ENCODE assay signal across 20 mouse cellular contexts in genomic region chr3:69429319-69429718, GRCm38 (mm10).
DNase-seq lines count a peak whose midpoint lies in the region; ATAC-seq and TF ChIP-seq lines count a peak whose summit lies in the region.
"Had no signal": no experiment of that assay in that cellular context is flagged by ENCODE, and none has a peak within 500 bp of the region (broad histone marks: within the 10 kb centered on the region; RNA-seq: fewer than 3 reads in every experiment).

No protein-coding gene starts in this region.

- H3K9me3 ChIP-seq in liver, embryonic 11.5 days (ENCODE audit: control insufficient read depth, low read length), result no peaks in the 10 kb centered on the region
- H3K9me3 ChIP-seq in liver, embryonic 16.5 days (replicated peaks; ENCODE audit: control insufficient read depth, low read length), result no peaks in the 10 kb centered on the region
- H3K9me3 ChIP-seq: limb, embryonic 13.5 days; midbrain, embryonic 12.5 days; neural tube, embryonic 13.5 days had no signal

- H3K36me3 ChIP-seq in liver, embryonic 11.5 days (ENCODE audit: control insufficient read depth, insufficient read depth, low read length), result no peaks in the 10 kb centered on the region
- H3K36me3 ChIP-seq in liver, embryonic 16.5 days (ENCODE audit: control insufficient read depth, insufficient read depth), result no peaks in the 10 kb centered on the region
- H3K36me3 ChIP-seq: limb, embryonic 13.5 days; midbrain, embryonic 12.5 days; neural tube, embryonic 13.5 days had no signal

- no peak for ATAC-seq in liver, embryonic 11.5 days (replicated peaks; ENCODE audit: low FRiP score)
- peak; percentile 76 for ATAC-seq in common myeloid progenitor, adult 5-6 weeks (replicated peaks; ENCODE audit: low read depth, poor library complexity, severe bottlenecking)
- peak; percentile 73 for ATAC-seq in liver, embryonic 16.5 days (ENCODE audit: low read depth)
- ATAC-seq: forebrain, embryonic 16.5 days; lung, postnatal 0 days had no signal

- WGBS in liver, embryonic 11.5 days, result 86% methylated on average over 5 of the region's 5 CpGs
- 66% methylated on average over 5 of the region's 5 CpGs for WGBS in liver, embryonic 16.5 days (ENCODE audit: insufficient replicate concordance)

- intact Hi-C loops in heart, postnatal 25 days (cut with DNase I), result no loop called here
- intact Hi-C loops in left cerebral cortex, adult 2 months (cut with DNase I), result no loop called here

- H3K27ac ChIP-seq in liver, embryonic 11.5 days (ENCODE audit: low read depth, low read length), result no peak overlapping the region
- no peak overlapping the region for H3K27ac ChIP-seq in liver, embryonic 16.5 days (ENCODE audit: low read length)
- no peak overlapping the region for H3K27ac ChIP-seq in left cerebral cortex, adult 2 months
- H3K27ac ChIP-seq: kidney, postnatal 0 days; limb, embryonic 13.5 days; midbrain, embryonic 12.5 days; neural tube, embryonic 13.5 days; stomach, postnatal 0 days had no signal

- no peak overlapping the region for H3K4me2 ChIP-seq in liver, embryonic 11.5 days
- no peak overlapping the region for H3K4me2 ChIP-seq in liver, embryonic 16.5 days (ENCODE audit: low read depth, low read length)
- H3K4me2 ChIP-seq: limb, embryonic 13.5 days; midbrain, embryonic 12.5 days; neural tube, embryonic 13.5 days had no signal

- H3K9ac ChIP-seq in liver, embryonic 11.5 days (ENCODE audit: low read depth, low read length), result no peak overlapping the region
- no peak overlapping the region for H3K9ac ChIP-seq in liver, embryonic 16.5 days (ENCODE audit: low read depth, low read length)
- H3K9ac ChIP-seq: limb, embryonic 13.5 days; midbrain, embryonic 12.5 days; neural tube, embryonic 13.5 days had no signal

- no peak for TF ChIP-seq CTCF in left cerebral cortex, adult 2 months (IDR thresholded peaks at IDR 0.05)

- H3K4me3 ChIP-seq in liver, embryonic 11.5 days (ENCODE audit: low read depth, low read length), result no peak overlapping the region
- H3K4me3 ChIP-seq in liver, embryonic 16.5 days (ENCODE audit: low read depth, low read length), result no peak overlapping the region
- H3K4me3 ChIP-seq in left cerebral cortex, adult 2 months, result no peak overlapping the region
- H3K4me3 ChIP-seq: limb, embryonic 13.5 days; midbrain, embryonic 12.5 days; neural tube, embryonic 13.5 days had no signal

- peak; percentile 38 for DNase-seq in liver
- no peak for DNase-seq in liver, embryonic 11.5 days (ENCODE audit: low spot score)
- DNase-seq in ES-CJ7 (ENCODE audit: low read depth, low spot score), result peak; percentile 11
- DNase-seq in heart, postnatal 25 days (ENCODE audit: low spot score), result no peak
- no peak for DNase-seq in left cerebral cortex, adult 2 months (ENCODE audit: extremely low spot score in 1 of 2, low spot score in 2 of 2)
- DNase-seq in heart, adult 8-10 months (ENCODE audit: low spot score), result no peak
- DNase-seq: cerebellum, adult 2 months; gastrocnemius, postnatal 10 days; heart, postnatal 10 days; spleen, adult 18-20 months; thymus, postnatal 25 days had no signal

- no peaks in the 10 kb centered on the region for H3K4me1 ChIP-seq in liver, embryonic 11.5 days (replicated peaks; ENCODE audit: control insufficient read depth, insufficient read depth, low read length)
- H3K4me1 ChIP-seq in liver, embryonic 16.5 days (ENCODE audit: control insufficient read depth, low read depth, low read length), result peaks cover 9% of the 10 kb centered on the region

- H3K27me3 ChIP-seq in liver, embryonic 11.5 days (replicated peaks; ENCODE audit: control insufficient read depth, insufficient read depth, low read length), result no peaks in the 10 kb centered on the region
- no peaks in the 10 kb centered on the region for H3K27me3 ChIP-seq in liver, embryonic 16.5 days (ENCODE audit: control insufficient read depth, insufficient read depth, low read depth, low read length)
- H3K27me3 ChIP-seq: limb, embryonic 13.5 days; neural tube, embryonic 13.5 days had no signal

Comparison
In these comparisons a context has a peak if more than half of its experiments do, and no peak if none do; other contexts are left out.
1. DNase-seq: peak in liver (single experiment) and ES-CJ7 (single experiment); none in liver, embryonic 11.5 days (single experiment), heart, postnatal 25 days (single experiment), left cerebral cortex, adult 2 months (0 of 2) and heart, adult 8-10 months (single experiment).